Mouse (Mus musculus): Measurements from ENCODE around the gene Mydgf. TPM values are rescaled to one million over a fixed set of nuclear protein-coding genes. Genes with fewer than 3 reads are reported as not detected.

Gene Mydgf
- polyA plus RNA-seq (2015; fragmentation: Nextera tagmentation; extraction: Ambion mirVana): 65.7 and 71.5 TPM in 2 replicates

- Histone ChIP-seq H3K9ac (ENCODE audit: low read depth, low read length) (peak within 1 kb of the TSS; percentile 76), H3K36me3 (ENCODE audit: control insufficient read depth, insufficient read depth, low read length) (peaks cover 27% of the 10 kb centered on the region), H3K9me3 (replicated peaks; ENCODE audit: control insufficient read depth, low read length, poor library complexity, severe bottlenecking) (no peaks in the 10 kb centered on the region), H3K27ac (ENCODE audit: low read length) (peak within 1 kb of the TSS; percentile 74), H3K4me3 (ENCODE audit: low read depth, low read length) (peak within 1 kb of the TSS; percentile 64), H3K4me2 (ENCODE audit: low read length) (peak within 1 kb of the TSS; percentile 91), H3K27me3 (ENCODE audit: control insufficient read depth, insufficient read depth, low read depth, low read length) (no peaks in the 10 kb centered on the region), H3K4me1 (ENCODE audit: control insufficient read depth, insufficient read depth, low read length) (peaks cover 7% of the 10 kb centered on the region)
- WGBS: under 1% methylated on average over 47 of the region's 47 CpGs
- peak; percentile 95 for ATAC-seq
Measured at GRCm38 (mm10) chr17:56183658-56184103, at the start of gene Mydgf. Gene Mydgf, minus strand, starts transcription at chr17:56183920.

GRCm38 (mm10) chr17:56233389-56233788 is 49.7 kb upstream of the Mydgf start:
- WGBS: 44% methylated on average over 8 of the region's 8 CpGs
- no peaks in the 10 kb centered on the region for H3K36me3 ChIP-seq (ENCODE audit: control insufficient read depth, insufficient read depth, low read length)
- ATAC-seq: peak; percentile 40
- 0 out of 2 replicates have a peak overlapping the region, but pooled peaks have one; percentile 26 for H3K9ac ChIP-seq (ENCODE audit: low read depth, low read length)
- H3K27me3 ChIP-seq (ENCODE audit: control insufficient read depth, insufficient read depth, low read depth, low read length): peaks cover 3% of the 10 kb centered on the region; the same call in 1 of the 2 replicates
- peak overlapping the region; percentile 57 for H3K4me2 ChIP-seq (ENCODE audit: low read length)
- peaks cover 13% of the 10 kb centered on the region for H3K4me1 ChIP-seq (ENCODE audit: control insufficient read depth, insufficient read depth, low read length)
- no peaks in the 10 kb centered on the region for H3K9me3 ChIP-seq (replicated peaks; ENCODE audit: control insufficient read depth, low read length, poor library complexity, severe bottlenecking)
- peak overlapping the region; percentile 18 for H3K4me3 ChIP-seq (ENCODE audit: low read depth, low read length)
- peak overlapping the region; percentile 66 for H3K27ac ChIP-seq (ENCODE audit: low read length)

- Histone ChIP-seq H3K4me3 (ENCODE audit: low read depth, low read length) (no peak overlapping the region), H3K36me3 (ENCODE audit: control insufficient read depth, insufficient read depth, low read length) (no peaks in the 10 kb centered on the region), H3K4me1 (ENCODE audit: control insufficient read depth, insufficient read depth, low read length) (peaks cover 13% of the 10 kb centered on the region), H3K27ac (ENCODE audit: low read length) (no peak overlapping the region), H3K4me2 (ENCODE audit: low read length) (no peak overlapping the region), H3K9me3 (replicated peaks; ENCODE audit: control insufficient read depth, low read length, poor library complexity, severe bottlenecking) (no peaks in the 10 kb centered on the region), H3K9ac (ENCODE audit: low read depth, low read length) (no peak overlapping the region), H3K27me3 (ENCODE audit: control insufficient read depth, insufficient read depth, low read depth, low read length) (peaks cover 3% of the 10 kb centered on the region; the same call in 1 of the 2 replicates)
- no peak for ATAC-seq
- WGBS: 53% methylated on average over 10 of the region's 10 CpGs
Measured at GRCm38 (mm10) chr17:56229943-56230342, 46.2 kb upstream of the Mydgf start.

GRCm38 (mm10) chr17:56226566-56226965 is 42.8 kb upstream of the Mydgf start:
- no peaks in the 10 kb centered on the region for H3K36me3 ChIP-seq (ENCODE audit: control insufficient read depth, insufficient read depth, low read length)
- ATAC-seq: no peak
- H3K9ac ChIP-seq (ENCODE audit: low read depth, low read length): no peak overlapping the region
- H3K27ac ChIP-seq (ENCODE audit: low read length): no peak overlapping the region
- no peak overlapping the region for H3K4me3 ChIP-seq (ENCODE audit: low read depth, low read length)
- no peak overlapping the region for H3K4me2 ChIP-seq (ENCODE audit: low read length)
- H3K4me1 ChIP-seq (ENCODE audit: control insufficient read depth, insufficient read depth, low read length): no peaks in the 10 kb centered on the region
- WGBS: 85% methylated on average over 3 of the region's 3 CpGs
- peaks cover 3% of the 10 kb centered on the region; the same call in 1 of the 2 replicates for H3K27me3 ChIP-seq (ENCODE audit: control insufficient read depth, insufficient read depth, low read depth, low read length)
- no peaks in the 10 kb centered on the region for H3K9me3 ChIP-seq (replicated peaks; ENCODE audit: control insufficient read depth, low read length, poor library complexity, severe bottlenecking)

GRCm38 (mm10) chr17:56224916-56225315 is 41.2 kb upstream of the Mydgf start:
- 35% methylated on average over 1 of the region's 1 CpGs for WGBS
- Histone ChIP-seq H3K9me3 (replicated peaks; ENCODE audit: control insufficient read depth, low read length, poor library complexity, severe bottlenecking) (no peaks in the 10 kb centered on the region), H3K36me3 (ENCODE audit: control insufficient read depth, insufficient read depth, low read length) (no peaks in the 10 kb centered on the region), H3K4me1 (ENCODE audit: control insufficient read depth, insufficient read depth, low read length) (no peaks in the 10 kb centered on the region), H3K27ac (ENCODE audit: low read length) (no peak overlapping the region), H3K27me3 (ENCODE audit: control insufficient read depth, insufficient read depth, low read depth, low read length) (peaks cover 3% of the 10 kb centered on the region; the same call in 1 of the 2 replicates), H3K9ac (ENCODE audit: low read depth, low read length) (no peak overlapping the region), H3K4me3 (ENCODE audit: low read depth, low read length) (no peak overlapping the region), H3K4me2 (ENCODE audit: low read length) (no peak overlapping the region)
- no peak for ATAC-seq

GRCm38 (mm10) chr17:56219805-56220204 is 36.1 kb upstream of the Mydgf start:
- H3K4me2 ChIP-seq (ENCODE audit: low read length): peak overlapping the region; percentile 80; the same call in 1 of the 2 replicates
- WGBS: 71% methylated on average over 3 of the region's 3 CpGs

GRCm38 (mm10) chr17:56219251-56219650 is 35.5 kb upstream of the Mydgf start:
- peak overlapping the region; percentile 84 for H3K4me3 ChIP-seq (ENCODE audit: low read depth, low read length)
- WGBS: 44% methylated on average over 12 of the region's 12 CpGs
- ATAC-seq: no peak
- no peaks in the 10 kb centered on the region for H3K27me3 ChIP-seq (ENCODE audit: control insufficient read depth, insufficient read depth, low read depth, low read length)
- peak overlapping the region; percentile 95 for H3K9ac ChIP-seq (ENCODE audit: low read depth, low read length)
- H3K36me3 ChIP-seq (ENCODE audit: control insufficient read depth, insufficient read depth, low read length): no peaks in the 10 kb centered on the region
- H3K27ac ChIP-seq (ENCODE audit: low read length): peak overlapping the region; percentile 90
- H3K9me3 ChIP-seq (replicated peaks; ENCODE audit: control insufficient read depth, low read length, poor library complexity, severe bottlenecking): no peaks in the 10 kb centered on the region
- peak overlapping the region; percentile 80 for H3K4me2 ChIP-seq (ENCODE audit: low read length)
- H3K4me1 ChIP-seq (ENCODE audit: control insufficient read depth, insufficient read depth, low read length): peaks cover 25% of the 10 kb centered on the region

More at GRCm38 (mm10) chr17:56219805-56220204, 36.1 kb upstream of the Mydgf start:
- Histone ChIP-seq H3K4me1 (ENCODE audit: control insufficient read depth, insufficient read depth, low read length) (peaks cover 25% of the 10 kb centered on the region), H3K4me3 (ENCODE audit: low read depth, low read length) (no peak overlapping the region), H3K27me3 (ENCODE audit: control insufficient read depth, insufficient read depth, low read depth, low read length) (no peaks in the 10 kb centered on the region), H3K27ac (ENCODE audit: low read length) (no peak overlapping the region), H3K36me3 (ENCODE audit: control insufficient read depth, insufficient read depth, low read length) (no peaks in the 10 kb centered on the region), H3K9me3 (replicated peaks; ENCODE audit: control insufficient read depth, low read length, poor library complexity, severe bottlenecking) (no peaks in the 10 kb centered on the region), H3K9ac (ENCODE audit: low read depth, low read length) (no peak overlapping the region)
- no peak for ATAC-seq

- under 1% methylated on average over 66 of the region's 78 CpGs for WGBS
- H3K9me3 ChIP-seq (replicated peaks; ENCODE audit: control insufficient read depth, low read length, poor library complexity, severe bottlenecking): no peaks in the 10 kb centered on the region
- ATAC-seq: peak; percentile 99
Measured at GRCm38 (mm10) chr17:56218377-56219191, 34.9 kb upstream of the Mydgf start, which contains the start of gene Dpp9. Gene Dpp9, minus strand, starts transcription at chr17:56218905.

GRCm38 (mm10) chr17:56217670-56218069 is 34.0 kb upstream of the Mydgf start:
- Histone ChIP-seq H3K4me3 (ENCODE audit: low read depth, low read length) (peak overlapping the region; percentile 84), H3K27me3 (ENCODE audit: control insufficient read depth, insufficient read depth, low read depth, low read length) (no peaks in the 10 kb centered on the region), H3K36me3 (ENCODE audit: control insufficient read depth, insufficient read depth, low read length) (no peaks in the 10 kb centered on the region), H3K4me1 (ENCODE audit: control insufficient read depth, insufficient read depth, low read length) (peaks cover 25% of the 10 kb centered on the region), H3K9ac (ENCODE audit: low read depth, low read length) (peak overlapping the region; percentile 95), H3K4me2 (ENCODE audit: low read length) (peak overlapping the region; percentile 80), H3K27ac (ENCODE audit: low read length) (peak overlapping the region; percentile 90; the same call in 1 of the 2 replicates), H3K9me3 (replicated peaks; ENCODE audit: control insufficient read depth, low read length, poor library complexity, severe bottlenecking) (no peaks in the 10 kb centered on the region)
- WGBS: 72% methylated on average over 13 of the region's 13 CpGs
- no peak for ATAC-seq

More at GRCm38 (mm10) chr17:56218377-56219191, 34.9 kb upstream of the Mydgf start, which contains the start of gene Dpp9:
- H3K36me3 ChIP-seq (ENCODE audit: control insufficient read depth, insufficient read depth, low read length): no peaks in the 10 kb centered on the region
- H3K27ac ChIP-seq (ENCODE audit: low read length): peak within 1 kb of the TSS; percentile 90
- peak within 1 kb of the TSS; percentile 95 for H3K9ac ChIP-seq (ENCODE audit: low read depth, low read length)
- no peaks in the 10 kb centered on the region for H3K27me3 ChIP-seq (ENCODE audit: control insufficient read depth, insufficient read depth, low read depth, low read length)
- peaks cover 25% of the 10 kb centered on the region for H3K4me1 ChIP-seq (ENCODE audit: control insufficient read depth, insufficient read depth, low read length)
- peak within 1 kb of the TSS; percentile 80 for H3K4me2 ChIP-seq (ENCODE audit: low read length)
- H3K4me3 ChIP-seq (ENCODE audit: low read depth, low read length): peak within 1 kb of the TSS; percentile 84
